Mouse (Mus musculus): ENCODE data around the gene Josd2.

The Josd2 gene

GRCm38 (mm10) chr7:44467811-44468411 is at the start of gene Josd2:
TSS of gene Josd2 (plus strand) at chr7:44467980.
- DNase-seq (ENCODE audit: extremely low spot score, low read depth, low spot score): peak; percentile 97

GRCm38 (mm10) chr7:44427666-44428065 is 40.1 kb upstream of the Josd2 start:
- DNase-seq (ENCODE audit: extremely low spot score, low read depth, low spot score): no peak

DNA sequence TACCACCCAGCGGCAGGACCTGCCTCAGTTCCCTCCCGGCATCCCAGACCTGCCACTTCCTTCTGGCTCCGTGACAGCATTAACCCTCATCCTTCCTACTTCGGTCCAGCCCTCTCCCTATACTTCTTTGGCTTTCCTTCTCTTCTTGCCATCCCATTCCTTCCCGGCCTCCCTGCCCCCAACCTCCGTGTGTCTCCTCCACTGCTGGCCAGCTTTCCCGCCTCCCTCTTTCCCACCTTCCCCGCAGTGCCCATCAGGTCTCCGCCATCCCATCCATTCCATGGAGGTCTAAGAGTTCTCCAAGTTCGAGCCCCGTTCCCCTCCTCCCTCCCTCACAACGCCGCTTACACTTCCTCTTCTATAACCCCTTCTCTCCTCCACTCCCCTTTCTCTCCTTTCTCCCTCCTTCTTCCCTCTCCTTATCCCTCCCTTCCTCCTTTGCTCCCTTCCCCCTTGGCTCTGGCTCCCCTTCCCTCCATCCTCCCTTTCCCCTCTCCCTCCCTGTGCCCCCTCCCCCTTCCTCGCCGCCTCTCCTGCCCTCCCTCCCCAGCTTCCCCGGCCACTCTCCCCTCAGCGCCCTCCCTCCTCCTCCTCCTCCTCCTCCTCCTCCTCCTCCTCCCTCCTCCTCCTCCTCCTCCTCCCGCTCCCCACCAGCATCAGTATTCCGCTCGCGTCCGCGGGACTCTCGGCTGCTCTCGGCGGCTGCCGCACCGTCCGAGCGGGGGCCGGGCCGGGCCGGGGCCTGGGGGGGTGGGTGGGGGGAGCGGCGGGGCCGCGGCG is 39.4 kb upstream of the Josd2 start:
- DNase-seq (ENCODE audit: extremely low spot score, low read depth, low spot score): no peak

DNA sequence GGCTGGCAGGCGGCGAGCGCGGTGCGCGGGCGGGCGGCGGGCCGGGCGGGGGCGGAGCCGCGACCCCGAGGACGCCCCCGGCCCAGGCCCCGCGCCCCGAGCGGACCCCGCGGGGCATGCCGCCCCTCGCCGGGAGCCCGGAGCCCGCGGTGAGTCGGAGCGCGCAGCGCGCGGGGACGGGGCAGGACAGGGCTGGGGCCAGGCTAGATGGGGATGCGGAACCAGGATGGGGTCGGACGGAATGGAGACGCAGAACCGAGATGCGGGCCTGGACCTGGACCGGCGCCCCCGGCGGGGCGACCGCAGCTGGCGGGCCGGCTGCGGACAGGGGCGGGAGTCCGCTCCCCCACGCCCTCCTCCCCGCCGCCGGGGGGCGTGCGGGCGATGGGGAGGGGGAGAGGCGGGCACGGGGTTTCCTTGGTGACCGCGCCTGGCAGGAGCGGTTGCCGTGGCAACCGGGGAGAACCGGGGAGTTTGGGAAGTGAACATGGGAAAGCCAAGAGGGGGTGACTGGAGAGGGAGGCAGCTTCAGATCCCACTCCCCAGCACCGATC is 38.7 kb upstream of the Josd2 start, which contains the start of gene Lrrc4b:
Gene Lrrc4b (plus strand): TSS at position 51 of the 554 bp plus-strand sequence.
- no peak for DNase-seq (ENCODE audit: extremely low spot score, low read depth, low spot score)

DNA sequence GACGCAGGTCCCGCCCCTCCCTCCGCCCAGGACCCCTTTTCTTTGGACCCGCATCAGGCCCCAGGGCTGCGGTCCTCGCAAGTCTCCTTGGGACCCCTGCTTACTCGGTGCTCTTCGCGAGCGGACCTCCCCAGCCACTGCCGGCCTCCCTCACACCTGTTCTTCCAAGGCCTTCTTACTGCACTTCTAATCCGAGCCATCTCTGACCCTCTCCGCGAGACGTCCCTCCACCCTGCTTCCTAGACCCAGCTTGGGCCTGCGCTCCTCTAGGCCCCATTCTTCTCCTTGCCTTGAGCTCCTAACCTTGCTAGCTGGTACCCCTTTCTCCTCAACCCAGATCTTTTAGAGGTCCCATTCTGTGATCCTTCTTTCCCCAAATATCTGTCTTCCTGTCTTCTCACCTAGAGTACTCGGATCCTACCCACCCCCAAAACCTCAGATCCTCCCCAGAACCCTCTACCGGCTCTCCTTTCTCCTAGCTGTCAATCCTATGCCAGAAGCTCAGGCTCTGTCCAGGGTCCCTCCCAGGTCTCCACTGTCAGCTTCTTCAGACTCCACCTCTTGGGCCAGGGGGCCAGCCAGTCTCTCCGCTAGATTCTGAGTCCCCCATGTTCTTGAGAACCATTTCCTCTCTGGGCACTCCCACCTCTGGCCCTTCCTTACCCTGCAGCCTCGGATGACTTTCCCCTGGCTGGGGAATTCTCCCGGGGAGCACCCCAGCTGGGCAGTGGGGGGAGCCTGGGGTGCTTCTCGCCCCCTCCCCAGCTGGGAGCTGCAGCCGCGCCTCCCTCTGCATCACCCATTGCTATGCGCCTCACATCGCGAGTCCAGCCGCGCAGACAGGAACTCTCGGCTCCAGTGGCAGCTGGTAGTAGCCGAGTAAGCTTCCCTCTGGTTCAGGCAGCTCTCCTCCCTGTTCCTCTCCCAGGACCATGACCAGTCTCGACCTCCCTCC is 38.0 kb upstream of the Josd2 start:
- DNase-seq (ENCODE audit: extremely low spot score, low read depth, low spot score): no peak

DNA sequence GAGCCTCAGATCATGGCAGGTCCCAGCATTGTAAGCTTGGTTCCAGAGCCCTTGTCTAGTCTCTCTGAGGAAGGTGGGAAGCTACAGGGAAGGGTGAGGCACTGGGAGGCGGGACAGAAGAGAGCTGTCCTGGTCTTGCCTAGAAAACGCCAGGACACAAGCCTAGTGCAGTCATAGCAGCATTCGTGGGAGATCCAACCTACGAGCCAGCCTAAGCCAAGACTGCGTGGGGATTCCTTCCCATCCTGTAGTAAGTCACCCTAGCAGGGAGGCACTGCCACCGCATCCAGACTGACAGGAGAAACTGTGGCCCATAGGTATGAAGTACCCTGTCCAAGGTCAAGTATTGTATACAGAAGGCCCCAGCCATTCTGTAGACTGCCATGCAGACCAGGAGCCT is 35.2 kb upstream of the Josd2 start:
- DNase-seq (ENCODE audit: extremely low spot score, low read depth, low spot score): no peak

GRCm38 (mm10) chr7:44433371-44433770 is 34.4 kb upstream of the Josd2 start:
- peak; percentile 20 for DNase-seq (ENCODE audit: extremely low spot score, low read depth, low spot score)

GRCm38 (mm10) chr7:44434089-44434488 is 33.7 kb upstream of the Josd2 start:
- DNase-seq (ENCODE audit: extremely low spot score, low read depth, low spot score): no peak

- no peak for DNase-seq (ENCODE audit: extremely low spot score, low read depth, low spot score)
These were observed 32.0 kb upstream of the Josd2 start for GRCm38 (mm10) chr7:44435796-44436195.

- no peak for DNase-seq (ENCODE audit: extremely low spot score, low read depth, low spot score)
These were observed 31.5 kb upstream of the Josd2 start for GRCm38 (mm10) chr7:44436267-44436666.

- DNase-seq (ENCODE audit: extremely low spot score, low read depth, low spot score): no peak
These were observed 30.6 kb upstream of the Josd2 start for GRCm38 (mm10) chr7:44437188-44437587.

DNA sequence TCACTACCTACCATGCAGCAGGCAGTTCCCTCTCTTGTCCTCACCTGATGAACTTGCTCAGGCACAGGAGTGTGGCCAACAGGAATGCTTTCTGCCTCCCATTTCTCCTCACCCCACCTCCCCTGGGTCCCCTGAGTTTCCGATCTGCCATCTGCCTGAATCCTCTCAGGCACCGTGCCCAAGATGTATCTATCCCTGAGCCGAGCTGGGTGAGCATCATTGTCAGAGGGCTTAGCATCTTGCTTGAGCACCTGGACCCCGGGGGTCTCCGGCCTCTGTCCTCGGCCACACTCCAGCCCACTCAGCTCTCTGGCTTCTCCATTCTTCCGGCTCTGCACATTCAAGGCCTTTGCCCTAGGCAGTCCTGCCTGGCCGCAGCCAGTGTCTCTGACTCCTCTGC is 29.8 kb upstream of the Josd2 start:
- no peak for DNase-seq (ENCODE audit: extremely low spot score, low read depth, low spot score)

DNA sequence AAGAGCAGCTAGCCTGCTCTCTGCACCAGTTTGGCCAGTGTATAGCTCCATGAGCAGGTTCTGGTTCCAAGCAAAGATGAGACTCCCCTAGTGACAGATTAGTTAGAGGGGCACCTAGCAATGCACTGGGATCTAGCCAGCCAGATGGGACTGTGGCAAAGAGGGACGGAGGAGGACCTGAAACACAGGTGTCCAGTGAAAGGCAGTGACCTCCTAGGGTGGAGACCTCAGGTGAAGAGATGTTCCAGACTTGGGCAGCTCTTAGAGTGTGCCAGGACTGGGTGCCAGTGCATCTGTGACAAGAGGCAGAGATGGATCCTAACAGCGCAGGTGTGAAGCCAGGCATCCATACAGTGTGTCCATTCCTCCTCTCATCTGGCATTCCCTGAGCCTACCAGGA is 28.1 kb upstream of the Josd2 start:
- no peak for DNase-seq (ENCODE audit: extremely low spot score, low read depth, low spot score)

GRCm38 (mm10) chr7:44440479-44440878 is 27.3 kb upstream of the Josd2 start:
- DNase-seq (ENCODE audit: extremely low spot score, low read depth, low spot score): no peak

DNA sequence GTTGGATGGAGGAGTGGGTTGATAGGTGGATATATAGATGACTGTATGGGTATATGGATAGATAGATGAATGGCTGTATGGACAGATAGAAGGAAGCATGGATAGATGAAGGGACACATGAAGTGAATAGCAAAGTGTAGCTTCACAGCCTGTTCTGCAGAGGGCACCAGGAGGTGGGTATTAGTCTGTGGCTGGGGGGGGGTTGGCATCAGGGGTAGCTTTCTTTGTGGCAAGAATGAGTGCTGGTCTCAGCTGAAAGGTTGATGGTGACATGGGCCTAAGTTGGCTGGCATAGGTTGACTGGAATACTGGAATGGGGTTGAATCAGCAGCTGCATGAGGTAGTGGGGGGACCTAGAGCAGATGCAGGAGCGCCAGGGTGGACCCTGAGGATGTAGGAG is 26.6 kb upstream of the Josd2 start:
- no peak for DNase-seq (ENCODE audit: extremely low spot score, low read depth, low spot score)

- no peak for DNase-seq (ENCODE audit: extremely low spot score, low read depth, low spot score)
These were observed 26.1 kb upstream of the Josd2 start for GRCm38 (mm10) chr7:44441648-44442109.

DNA sequence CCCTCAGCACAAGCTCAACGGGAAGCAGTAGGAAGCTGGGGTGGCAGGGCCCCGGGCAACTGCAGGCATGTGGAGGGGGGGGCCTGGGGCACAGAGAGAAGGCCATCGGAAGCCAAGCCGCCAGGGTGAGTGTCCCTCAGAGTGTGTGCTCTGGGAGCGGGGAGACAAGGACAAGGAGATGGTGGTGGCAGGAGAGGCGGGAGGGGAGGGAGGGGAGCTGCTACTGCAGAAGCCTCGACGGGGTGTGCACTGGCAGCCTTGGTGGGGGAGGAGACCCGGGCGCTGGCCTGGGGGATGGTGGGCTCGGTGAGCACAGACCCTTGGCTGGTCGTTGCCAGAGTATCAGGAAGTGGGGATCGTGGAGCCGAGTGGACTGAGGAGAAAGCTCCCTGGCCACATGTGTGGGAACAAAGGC is 25.4 kb upstream of the Josd2 start:
- no peak for DNase-seq (ENCODE audit: extremely low spot score, low read depth, low spot score)

DNA sequence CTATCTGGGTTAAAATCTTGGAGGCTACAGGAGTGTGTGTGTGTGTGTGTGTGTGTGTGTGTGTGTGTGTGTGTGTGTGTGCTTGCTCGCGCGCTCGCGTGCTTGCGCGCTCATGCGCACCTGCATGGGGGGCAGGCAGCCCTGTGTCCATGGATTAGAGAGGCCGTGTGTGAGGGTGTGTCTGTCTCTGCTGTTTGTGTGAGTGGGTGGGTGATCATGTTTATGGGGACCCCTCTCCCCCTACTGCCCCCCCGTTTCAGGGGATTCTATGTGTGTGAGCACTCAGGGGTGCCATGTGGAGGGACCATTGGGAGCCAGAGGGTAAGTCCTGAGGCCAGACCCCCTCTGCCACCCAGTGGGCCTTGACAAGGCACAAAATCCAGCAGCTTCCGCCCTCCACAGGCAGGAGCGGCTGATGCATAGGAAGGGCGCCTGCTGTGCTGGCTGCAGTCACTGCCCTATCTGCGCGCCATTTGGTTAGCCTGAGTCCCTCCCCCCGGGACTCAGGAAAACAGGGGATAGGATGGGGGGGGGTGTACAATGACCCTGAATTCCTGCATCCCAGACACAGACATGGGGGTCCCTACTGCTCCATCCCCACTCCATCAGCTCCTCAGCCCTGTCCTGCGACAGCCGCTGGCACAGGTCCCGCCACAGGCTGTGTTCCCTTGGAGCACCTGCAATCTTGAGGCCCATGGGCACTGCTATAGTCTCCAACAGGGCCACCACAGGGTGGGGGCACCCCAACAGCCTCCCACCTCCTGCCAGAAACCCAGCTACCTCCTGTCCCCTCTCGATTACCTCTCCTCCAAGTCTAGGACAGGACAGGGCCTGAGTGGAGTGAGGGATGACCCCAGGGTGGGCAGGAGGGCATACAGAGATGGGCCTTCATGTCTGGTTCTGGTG is 24.3 kb upstream of the Josd2 start:
- no peak for DNase-seq (ENCODE audit: extremely low spot score, low read depth, low spot score)

- no peak for DNase-seq (ENCODE audit: extremely low spot score, low read depth, low spot score)
These were observed 22.8 kb upstream of the Josd2 start for GRCm38 (mm10) chr7:44444886-44445527.

GRCm38 (mm10) chr7:44445528-44445923 is 22.3 kb upstream of the Josd2 start:
- no peak for DNase-seq (ENCODE audit: extremely low spot score, low read depth, low spot score)
